Mouse (Mus musculus): ENCODE data around the gene Uqcr10.

Gene Uqcr10

GRCm38 (mm10) chr11:4704072-4704964, at the start of gene Uqcr10, which contains the start of gene Zmat5:
Gene Uqcr10, minus strand, starts transcription at chr11:4704342.
Gene Zmat5, plus strand, starts transcription at chr11:4704678.
- DNase-seq (ENCODE audit: low spot score in 2 of 2) = peak; percentile 92 to 93

- DNase-seq (ENCODE audit: low spot score in 2 of 2) = no peak
Measured at GRCm38 (mm10) chr11:4752836-4753235, 48.7 kb upstream of the Uqcr10 start.

- no peak for DNase-seq (ENCODE audit: low spot score in 2 of 2)
Measured at GRCm38 (mm10) chr11:4750263-4750662, 46.1 kb upstream of the Uqcr10 start.

DNA sequence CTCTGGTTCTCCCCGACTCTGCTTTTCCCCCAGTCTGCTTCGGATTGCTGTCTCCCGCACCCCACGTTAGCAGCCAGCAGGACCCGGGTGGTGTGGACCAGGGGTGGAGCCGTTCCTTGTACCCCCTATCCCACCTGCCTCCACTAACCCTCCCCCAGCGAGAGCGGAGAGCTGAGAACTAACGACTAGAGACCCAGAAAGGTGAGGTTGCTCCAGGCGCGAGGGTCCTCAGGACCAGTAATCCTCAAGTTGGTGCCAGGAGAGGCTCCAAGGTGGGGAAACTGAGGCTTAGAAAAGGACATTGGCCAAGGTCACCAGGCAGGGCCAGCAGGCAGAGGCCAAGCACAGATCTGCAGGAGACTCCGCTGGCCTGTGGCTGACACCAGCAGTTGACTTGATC, 43.1 kb upstream of the Uqcr10 start:
- DNase-seq (ENCODE audit: low spot score in 2 of 2) = no peak

- no peak for DNase-seq (ENCODE audit: low spot score in 2 of 2)
Measured at GRCm38 (mm10) chr11:4746733-4747132, 42.6 kb upstream of the Uqcr10 start, which contains the start of gene Cabp7. Gene Cabp7, minus strand, starts transcription at chr11:4746778.

GRCm38 (mm10) chr11:4745969-4746368, 41.8 kb upstream of the Uqcr10 start:
- no peak for DNase-seq (ENCODE audit: low spot score in 2 of 2)

DNA sequence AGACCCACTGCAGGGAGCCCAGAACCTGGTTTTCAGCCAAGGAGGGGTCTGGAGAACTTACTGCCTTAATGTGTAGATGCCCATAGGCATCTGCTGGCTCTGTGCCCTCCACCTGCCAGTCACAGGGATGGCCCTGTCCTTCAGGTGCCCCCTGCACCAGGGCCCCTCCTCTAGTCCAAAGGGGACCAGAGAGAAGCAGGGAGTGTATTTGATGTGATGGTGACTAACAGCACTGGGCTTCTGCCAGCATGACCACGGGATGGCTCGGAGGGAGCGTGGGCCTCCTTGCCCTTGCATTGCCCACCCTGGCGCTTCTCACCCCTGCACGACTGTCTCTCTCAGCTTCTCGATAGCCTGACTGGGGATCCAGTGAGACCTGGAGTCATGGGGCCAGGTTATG, 40.5 kb upstream of the Uqcr10 start:
- no peak for DNase-seq (ENCODE audit: low spot score in 2 of 2)

- no peak for DNase-seq (ENCODE audit: low spot score in 2 of 2)
Measured at GRCm38 (mm10) chr11:4740785-4741184, 36.6 kb upstream of the Uqcr10 start.

DNA sequence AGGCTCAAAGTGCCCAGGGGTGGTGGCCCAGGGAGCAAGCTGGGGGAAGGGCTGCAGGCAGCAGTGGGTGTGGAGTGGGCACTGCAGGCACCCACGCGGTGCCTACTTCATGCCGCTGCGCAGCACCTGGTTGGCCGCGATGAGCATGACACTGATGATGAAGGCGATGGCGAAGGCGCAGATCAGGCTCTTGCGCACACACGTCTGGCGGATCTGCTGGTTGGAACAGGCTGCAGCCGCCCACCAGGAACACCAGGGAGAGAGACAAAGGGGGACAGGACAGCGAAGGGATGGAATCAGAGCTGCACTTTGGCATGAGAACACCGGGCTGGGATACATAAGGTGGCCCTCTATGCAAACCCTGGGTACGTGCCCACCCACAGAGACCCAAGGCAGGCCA, 34.6 kb upstream of the Uqcr10 start:
- no peak for DNase-seq (ENCODE audit: low spot score in 2 of 2)

GRCm38 (mm10) chr11:4737682-4738081, 33.5 kb upstream of the Uqcr10 start:
- no peak for DNase-seq (ENCODE audit: low spot score in 2 of 2)

- DNase-seq (ENCODE audit: low spot score in 2 of 2) = no peak
Measured at GRCm38 (mm10) chr11:4736355-4736754, 32.2 kb upstream of the Uqcr10 start.

GRCm38 (mm10) chr11:4734179-4734578, 30.0 kb upstream of the Uqcr10 start:
- DNase-seq (ENCODE audit: low spot score in 2 of 2) = no peak

DNA sequence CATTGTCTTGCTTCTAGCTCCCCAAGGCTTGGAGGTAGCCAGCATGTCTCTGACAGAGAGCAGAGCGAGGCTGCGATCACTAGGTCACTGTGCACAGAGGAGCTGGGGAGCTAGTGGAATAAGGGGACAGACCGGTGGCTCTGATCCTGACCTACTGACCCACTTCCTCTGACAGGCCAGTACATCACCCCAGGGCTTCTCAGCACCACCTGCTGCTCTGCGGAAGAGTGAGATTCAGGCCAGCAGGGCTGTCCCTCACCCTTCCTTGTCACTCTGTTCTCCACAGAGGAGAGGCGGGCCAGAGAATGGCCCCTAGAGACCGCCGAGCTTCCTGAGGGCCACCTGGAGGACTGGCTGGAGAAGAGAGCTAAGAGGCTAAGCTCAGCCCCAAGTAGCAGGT, 27.6 kb upstream of the Uqcr10 start:
- DNase-seq (ENCODE audit: low spot score in 2 of 2) = no peak

- no peak for DNase-seq (ENCODE audit: low spot score in 2 of 2)
Measured at GRCm38 (mm10) chr11:4730913-4731312, 26.8 kb upstream of the Uqcr10 start.

GRCm38 (mm10) chr11:4730096-4730495, 26.0 kb upstream of the Uqcr10 start:
- no peak for DNase-seq (ENCODE audit: low spot score in 2 of 2)

GRCm38 (mm10) chr11:4729603-4730002, 25.5 kb upstream of the Uqcr10 start:
- DNase-seq (ENCODE audit: low spot score in 2 of 2) = no peak

DNA sequence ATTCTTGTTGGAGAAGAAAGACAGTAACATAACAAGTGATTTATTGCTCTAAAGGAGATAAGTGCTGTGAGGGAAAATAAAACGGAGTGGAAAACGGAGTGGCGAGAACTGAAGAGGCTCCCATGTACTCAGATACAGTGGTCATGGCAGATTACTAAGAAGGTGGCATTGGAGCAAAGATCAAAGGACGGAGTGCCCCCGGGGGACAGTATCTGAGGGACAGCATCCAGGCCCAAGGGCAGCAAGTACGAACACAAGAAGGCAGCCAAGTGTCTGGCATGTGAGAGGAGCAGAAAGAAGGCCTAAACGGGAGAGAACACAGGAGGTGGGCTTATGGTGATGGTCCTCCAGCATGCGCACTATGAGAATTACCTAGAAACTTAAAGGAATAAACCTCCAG, 17.6 kb upstream of the Uqcr10 start:
- DNase-seq (ENCODE audit: low spot score in 2 of 2) = no peak

- DNase-seq (ENCODE audit: low spot score in 2 of 2) = no peak
Measured at GRCm38 (mm10) chr11:4720900-4721580, 16.9 kb upstream of the Uqcr10 start.

GRCm38 (mm10) chr11:4720393-4720792, 16.3 kb upstream of the Uqcr10 start:
- no peak for DNase-seq (ENCODE audit: low spot score in 2 of 2)

DNA sequence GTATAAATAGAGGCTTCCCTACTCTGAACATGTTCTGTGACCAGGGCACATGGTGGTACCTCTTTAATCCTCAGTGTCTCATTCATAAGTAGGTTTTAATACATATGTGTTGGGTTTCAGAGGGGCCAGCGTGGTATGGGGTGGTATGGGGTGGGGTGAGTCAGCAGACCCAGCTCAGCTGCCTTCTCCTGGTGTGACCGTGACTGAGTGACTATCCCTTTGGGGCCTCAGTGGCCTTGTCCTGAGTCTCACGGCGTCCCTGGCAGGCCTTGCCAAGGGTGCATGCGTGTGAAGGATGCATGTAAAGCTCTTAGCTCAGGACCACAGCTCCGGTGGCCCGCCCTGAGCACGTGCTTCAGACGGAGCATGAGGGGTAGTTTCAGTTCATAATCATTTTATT, 15.8 kb upstream of the Uqcr10 start:
- DNase-seq (ENCODE audit: low spot score in 2 of 2) = no peak

- DNase-seq (ENCODE audit: low spot score in 2 of 2) = peak; percentile 23 to 32
Measured at GRCm38 (mm10) chr11:4718548-4718947, 14.4 kb upstream of the Uqcr10 start.

GRCm38 (mm10) chr11:4716530-4717236, 12.5 kb upstream of the Uqcr10 start:
- no peak for DNase-seq (ENCODE audit: low spot score in 2 of 2)
